Mouse (Mus musculus) embryonic fibroblast, embryonic 13.5 days (primary cell): ENCODE data around the gene Ddx5. TPM values are rescaled to one million over a fixed set of nuclear protein-coding genes. Genes with fewer than 3 reads are reported as not detected.

Experiments
- H3K27ac ChIP-seq: 2 replicates; pipeline ENCODE4 v1.5.1; 2012; ENCODE audit warnings: low read length, control low read depth, inconsistent platforms; ENCODE audit not compliant: insufficient read depth
- H3K4me1 ChIP-seq: 2 replicates; pipeline ENCODE4 v1.6.1; 2011; ENCODE audit warnings: low read length; ENCODE audit not compliant: control insufficient read depth, insufficient read depth
- H3K4me3 ChIP-seq: 2 replicates; pipeline ENCODE4 v1.5.1; 2011; ENCODE audit warnings: mild to moderate bottlenecking, control low read depth, low read length; ENCODE audit not compliant: insufficient read depth
- CTCF ChIP-seq: IDR thresholded peaks from 2 replicates; pipeline ENCODE4 v1.5.1; 2011; ENCODE audit warnings: mild to moderate bottlenecking, control low read depth, low read length, moderate library complexity, borderline replicate concordance; ENCODE audit not compliant: insufficient read depth
- POLR2A ChIP-seq: IDR thresholded peaks from 2 replicates; pipeline ENCODE4 v1.6.1; 2011; ENCODE audit warnings: low read depth, mild to moderate bottlenecking, control low read depth, low read length, moderate library complexity
- polyA plus RNA-seq: library from polyadenylated mRNA; stranded (reverse); fragments of >200 nt; gene quantifications from 2 replicates; pipeline ENCODE4 v1.2.4, GENCODE M21; 2011; ENCODE audit warnings: low read depth; ENCODE audit not compliant: missing spikeins, insufficient read length

The Ddx5 gene
- polyA plus RNA-seq = 769 and 953 TPM in 2 replicates

GRCm38 (mm10) chr11:106788775-106789459 lies at the start of gene Ddx5, which contains the start of gene Cep95:
TSS of gene Ddx5 (minus strand) at chr11:106789185.
TSS of gene Cep95 (plus strand) at chr11:106789252.
- TF ChIP-seq POLR2A = peak; percentile 90
- no peak for TF ChIP-seq CTCF
- Histone ChIP-seq H3K4me3 (peak within 1 kb of the TSS; percentile 86), H3K27ac (peak within 1 kb of the TSS; percentile 83), H3K4me1 (no peaks in the 10 kb centered on the region)

- Histone ChIP-seq H3K4me3 (no peak overlapping the region), H3K4me1 (no peaks in the 10 kb centered on the region), H3K27ac (no peak overlapping the region)
- no peak for TF ChIP-seq CTCF
- no peak for TF ChIP-seq POLR2A
These were observed 39.1 kb upstream of the Ddx5 start for GRCm38 (mm10) chr11:106828079-106828478.

- TF ChIP-seq CTCF (no peak), POLR2A (no peak)
- H3K27ac ChIP-seq = no peak overlapping the region
- no peak overlapping the region for H3K4me3 ChIP-seq
- H3K4me1 ChIP-seq = 0 out of 2 replicates have a peak, but pooled peaks cover 2% of the 10 kb centered on the region
These were observed 35.4 kb upstream of the Ddx5 start for GRCm38 (mm10) chr11:106824403-106824802.

- TF ChIP-seq POLR2A = no peak
- TF ChIP-seq CTCF = no peak
- H3K4me3 ChIP-seq = no peak overlapping the region
- H3K4me1 ChIP-seq = 0 out of 2 replicates have a peak, but pooled peaks cover 2% of the 10 kb centered on the region
- H3K27ac ChIP-seq = no peak overlapping the region
These were observed 34.8 kb upstream of the Ddx5 start for GRCm38 (mm10) chr11:106823741-106824140.

GRCm38 (mm10) chr11:106822911-106823310 lies 33.9 kb upstream of the Ddx5 start:
- TF ChIP-seq POLR2A (no peak), CTCF (no peak)
- Histone ChIP-seq H3K4me1 (0 out of 2 replicates have a peak, but pooled peaks cover 2% of the 10 kb centered on the region), H3K4me3 (no peak overlapping the region), H3K27ac (no peak overlapping the region)

- Histone ChIP-seq H3K4me3 (no peak overlapping the region), H3K27ac (no peak overlapping the region), H3K4me1 (0 out of 2 replicates have a peak, but pooled peaks cover 2% of the 10 kb centered on the region)
- no peak for TF ChIP-seq CTCF
- TF ChIP-seq POLR2A = no peak
These were observed 33.5 kb upstream of the Ddx5 start for GRCm38 (mm10) chr11:106822491-106822890.

GRCm38 (mm10) chr11:106821397-106821796 lies 32.4 kb upstream of the Ddx5 start:
- TF ChIP-seq CTCF = no peak
- no peak for TF ChIP-seq POLR2A

GRCm38 (mm10) chr11:106820972-106821371 lies 32.0 kb upstream of the Ddx5 start:
- 0 out of 2 replicates have a peak, but pooled peaks cover 2% of the 10 kb centered on the region for H3K4me1 ChIP-seq
- TF ChIP-seq CTCF (no peak), POLR2A (no peak)
- no peak overlapping the region for H3K27ac ChIP-seq
- no peak overlapping the region for H3K4me3 ChIP-seq

More at GRCm38 (mm10) chr11:106821397-106821796, 32.4 kb upstream of the Ddx5 start:
- Histone ChIP-seq H3K4me3 (no peak overlapping the region), H3K27ac (no peak overlapping the region), H3K4me1 (0 out of 2 replicates have a peak, but pooled peaks cover 2% of the 10 kb centered on the region)

- TF ChIP-seq CTCF = no peak
- no peak for TF ChIP-seq POLR2A
- no peak overlapping the region for H3K4me3 ChIP-seq
- H3K4me1 ChIP-seq = 0 out of 2 replicates have a peak, but pooled peaks cover 2% of the 10 kb centered on the region
- H3K27ac ChIP-seq = no peak overlapping the region
These were observed 31.3 kb upstream of the Ddx5 start for GRCm38 (mm10) chr11:106820252-106820651.

- TF ChIP-seq POLR2A = no peak
- no peak for TF ChIP-seq CTCF
- H3K4me1 ChIP-seq = 0 out of 2 replicates have a peak, but pooled peaks cover 2% of the 10 kb centered on the region
- H3K4me3 ChIP-seq = no peak overlapping the region
- no peak overlapping the region for H3K27ac ChIP-seq
These were observed 30.6 kb upstream of the Ddx5 start for GRCm38 (mm10) chr11:106819595-106819994.
